Comparison of ENCODE assay signal across 8 mouse cellular contexts in genomic region chr5:123228524-123228922, GRCm38 (mm10). TPM values are rescaled to one million over a fixed set of nuclear protein-coding genes. Genes with fewer than 3 reads are reported as not detected.
A peak's percentile ranks its signal among the peaks of the same experiment; 100 is the strongest.
DNase-seq lines count a peak whose midpoint lies in the region; ATAC-seq and TF ChIP-seq lines count a peak whose summit lies in the region.

No protein-coding gene starts in this region.

- DNase-seq in kidney, postnatal 10 days: no peak
- DNase-seq in hindbrain, embryonic 14.5 days (ENCODE audit: low spot score): no peak
- DNase-seq in midbrain, embryonic 14.5 days: no peak
- no peak for DNase-seq in layer of hippocampus, postnatal 25 days (ENCODE audit: extremely low spot score in 1 of 2, low spot score in 1 of 2)
- no peak for DNase-seq in frontal cortex, adult 2 months (ENCODE audit: extremely low spot score in 1 of 2, low spot score in 1 of 2)
- no peak for DNase-seq in right cerebral cortex, postnatal 14 days

- no peak for TF ChIP-seq POLR2A in bone marrow macrophage, adult 2 months (IDR thresholded peaks at IDR 0.05; ENCODE audit: borderline replicate concordance, low read depth, low read length)

- WGBS in kidney, embryonic 15.5 days: 6% methylated on average over 15 of the region's 15 CpGs
- WGBS in hindbrain, embryonic 14.5 days: 7% methylated on average over 15 of the region's 15 CpGs
- 7% methylated on average over 15 of the region's 15 CpGs for WGBS in midbrain, embryonic 14.5 days

- peak overlapping the region; percentile 69 for H3K4me2 ChIP-seq in kidney, embryonic 15.5 days
- H3K4me2 ChIP-seq in hindbrain, embryonic 14.5 days (replicated peaks): peak overlapping the region; percentile 84
- peak overlapping the region; percentile 82 for H3K4me2 ChIP-seq in midbrain, embryonic 14.5 days (ENCODE audit: low read length)

- H3K27me3 ChIP-seq in kidney, embryonic 15.5 days: no peaks in the 10 kb centered on the region
- no peaks in the 10 kb centered on the region for H3K27me3 ChIP-seq in hindbrain, embryonic 14.5 days (ENCODE audit: control insufficient read depth, insufficient read depth, low read length)
- no peaks in the 10 kb centered on the region for H3K27me3 ChIP-seq in midbrain, embryonic 14.5 days (ENCODE audit: control insufficient read depth, insufficient read depth, low read length)

- H3K9ac ChIP-seq in kidney, embryonic 15.5 days: peak overlapping the region; percentile 93
- peak overlapping the region; percentile 89 for H3K9ac ChIP-seq in hindbrain, embryonic 14.5 days
- peak overlapping the region; percentile 72 for H3K9ac ChIP-seq in midbrain, embryonic 14.5 days (replicated peaks; ENCODE audit: low read length)

- peaks cover 5% of the 10 kb centered on the region; the same call in 1 of the 2 replicates for H3K36me3 ChIP-seq in kidney, embryonic 15.5 days
- no peaks in the 10 kb centered on the region for H3K36me3 ChIP-seq in hindbrain, embryonic 14.5 days (replicated peaks; ENCODE audit: control insufficient read depth, insufficient read depth)
- H3K36me3 ChIP-seq in midbrain, embryonic 14.5 days (ENCODE audit: control insufficient read depth, insufficient read depth, low read length): 0 out of 2 replicates have a peak, but pooled peaks cover 3% of the 10 kb centered on the region

- no peaks in the 10 kb centered on the region for H3K9me3 ChIP-seq in kidney, embryonic 15.5 days (replicated peaks)
- H3K9me3 ChIP-seq in hindbrain, embryonic 14.5 days (ENCODE audit: control insufficient read depth, low read length): no peaks in the 10 kb centered on the region
- H3K9me3 ChIP-seq in midbrain, embryonic 14.5 days (ENCODE audit: control insufficient read depth, low read length): no peaks in the 10 kb centered on the region

- peak overlapping the region; percentile 96 for H3K4me3 ChIP-seq in kidney, embryonic 15.5 days (replicated peaks)
- H3K4me3 ChIP-seq in bone marrow macrophage, adult 2 months (ENCODE audit: insufficient read depth, low read length): peak overlapping the region; percentile 94
- H3K4me3 ChIP-seq in hindbrain, embryonic 14.5 days (replicated peaks; ENCODE audit: low read length): peak overlapping the region; percentile 90
- H3K4me3 ChIP-seq in midbrain, embryonic 14.5 days (replicated peaks; ENCODE audit: low read depth, low read length): peak overlapping the region; percentile 74

- TF ChIP-seq CTCF in bone marrow macrophage, adult 2 months (IDR thresholded peaks at IDR 0.05; ENCODE audit: low read depth, low read length): no peak

- peaks cover 10% of the 10 kb centered on the region for H3K4me1 ChIP-seq in kidney, embryonic 15.5 days
- H3K4me1 ChIP-seq in bone marrow macrophage, adult 2 months (ENCODE audit: control insufficient read depth, insufficient read depth, low read length): peaks cover 10% of the 10 kb centered on the region; the same call in 1 of the 2 replicates
- peaks cover 15% of the 10 kb centered on the region for H3K4me1 ChIP-seq in hindbrain, embryonic 14.5 days (replicated peaks; ENCODE audit: control insufficient read depth, insufficient read depth, low read length)
- H3K4me1 ChIP-seq in midbrain, embryonic 14.5 days (ENCODE audit: control insufficient read depth, insufficient read depth, low read length): peaks cover 7% of the 10 kb centered on the region; the same call in 1 of the 2 replicates

- no peak for ATAC-seq in kidney, embryonic 15.5 days (replicated peaks; ENCODE audit: low FRiP score)
- ATAC-seq in hindbrain, embryonic 14.5 days (ENCODE audit: low FRiP score): no peak
- no peak for ATAC-seq in midbrain, embryonic 14.5 days (ENCODE audit: low FRiP score, low TSS enrichment)

- H3K27ac ChIP-seq in kidney, embryonic 15.5 days: 0 out of 2 replicates have a peak overlapping the region, but pooled peaks have one; percentile 48
- H3K27ac ChIP-seq in bone marrow macrophage, adult 2 months (ENCODE audit: insufficient read depth, low read depth, low read length): no peak overlapping the region
- no peak overlapping the region for H3K27ac ChIP-seq in hindbrain, embryonic 14.5 days
- H3K27ac ChIP-seq in midbrain, embryonic 14.5 days (replicated peaks; ENCODE audit: low read depth, low read length): no peak overlapping the region

RNA-seq across cellular contexts. Expression of gene Wdr66, which starts 23.4 kb away (rescaled TPM):
- polyA plus RNA-seq in kidney, embryonic 15.5 days (2015; fragmentation: Nextera tagmentation; extraction: Ambion mirVana): 1.5 and 1.7 TPM in 2 replicates
- polyA plus RNA-seq in bone marrow macrophage, adult 2 months (2012; ENCODE audit: insufficient read depth, insufficient read length, missing spikeins): 0.32 and 0.79 TPM in 2 replicates
- polyA plus RNA-seq in hindbrain, embryonic 14.5 days (2014; fragmentation: Nextera tagmentation; extraction: Ambion mirVana): 1.6 TPM in 2 replicates
- 0.46 and 1.2 TPM in 2 replicates for polyA plus RNA-seq in midbrain, embryonic 14.5 days (2014; fragmentation: Nextera tagmentation; extraction: Ambion mirVana)
- total RNA-seq in layer of hippocampus, postnatal 25 days (2021): 1 to 10 TPM; 2.8 to 3.2 TPM
- 5.4 and 6.1 TPM in 2 replicates for polyA plus RNA-seq in frontal cortex, adult 2 months (2012; rRNA removed)

RNA-seq across cellular contexts. Expression of gene Hpd, which starts 46.0 kb away (rescaled TPM):
- polyA plus RNA-seq in kidney, embryonic 15.5 days (2015; fragmentation: Nextera tagmentation; extraction: Ambion mirVana): 0.99 and 1.5 TPM in 2 replicates
- not detected in 2 replicates for polyA plus RNA-seq in bone marrow macrophage, adult 2 months (2012; ENCODE audit: insufficient read depth, insufficient read length, missing spikeins)
- polyA plus RNA-seq in hindbrain, embryonic 14.5 days (2014; fragmentation: Nextera tagmentation; extraction: Ambion mirVana): not detected in 2 replicates
- polyA plus RNA-seq in midbrain, embryonic 14.5 days (2014; fragmentation: Nextera tagmentation; extraction: Ambion mirVana): not detected in 2 replicates
- not detected for total RNA-seq in layer of hippocampus, postnatal 25 days (2021)
- polyA plus RNA-seq in frontal cortex, adult 2 months (2012; rRNA removed): not detected in 2 replicates

RNA-seq across cellular contexts. Expression of gene Psmd9, which starts 59.3 kb away (rescaled TPM):
- 82.5 and 90.5 TPM in 2 replicates for polyA plus RNA-seq in kidney, embryonic 15.5 days (2015; fragmentation: Nextera tagmentation; extraction: Ambion mirVana)
- polyA plus RNA-seq in bone marrow macrophage, adult 2 months (2012; ENCODE audit: insufficient read depth, insufficient read length, missing spikeins): 31.0 and 31.4 TPM in 2 replicates
- 59.1 and 66.8 TPM in 2 replicates for polyA plus RNA-seq in hindbrain, embryonic 14.5 days (2014; fragmentation: Nextera tagmentation; extraction: Ambion mirVana)
- 51.3 and 61.2 TPM in 2 replicates for polyA plus RNA-seq in midbrain, embryonic 14.5 days (2014; fragmentation: Nextera tagmentation; extraction: Ambion mirVana)
- total RNA-seq in layer of hippocampus, postnatal 25 days (2021): 10 to 100 TPM; 26.1 to 28.4 TPM
- 26.3 and 30.2 TPM in 2 replicates for polyA plus RNA-seq in frontal cortex, adult 2 months (2012; rRNA removed)
